Mouse (Mus musculus): ENCODE measurements at regions not wholly inside any gene's neighbourhood (a gene's known extent, or its start where the extent isn't known, plus 50 kb on each side); places are given as distances from the start of the nearest gene placed in this dataset.

DNA sequence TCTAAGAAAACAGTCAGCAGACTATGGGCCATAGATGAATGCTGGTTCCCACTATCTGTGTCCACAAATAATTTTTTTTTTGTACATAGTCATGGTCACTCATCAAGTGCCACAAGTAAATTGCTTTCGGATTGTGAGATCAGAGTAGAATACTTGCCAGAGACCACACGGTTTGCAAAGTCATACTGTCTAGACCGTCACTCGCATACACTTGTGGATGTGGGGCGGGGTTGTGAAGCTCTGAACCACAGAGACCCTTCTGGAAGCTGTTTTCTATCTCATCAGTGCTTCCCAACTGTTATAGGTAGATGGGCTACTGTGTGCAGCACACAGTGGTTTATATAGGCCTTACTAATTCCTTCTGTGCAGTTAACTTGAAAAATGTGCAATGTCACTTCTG is 100.9 kb upstream of the Runx1 start:
- TF ChIP-seq POLR2A (IDR thresholded peaks at IDR 0.05; ENCODE audit: low read depth, low read length), result no peak
- TF ChIP-seq CTCF (IDR thresholded peaks at IDR 0.05; ENCODE audit: borderline replicate concordance, insufficient read depth, low read length), result no peak

Measured in embryonic fibroblast, embryonic 13.5 days (primary cell).